Mouse (Mus musculus): Measurements from ENCODE around the gene C3ar1.

Gene C3ar1

GRCm38 (mm10) chr6:122828086-122828485 lies 27.9 kb downstream of the C3ar1 start:
- in situ Hi-C loops (cut with MboI, MseI): no loop called here

GRCm38 (mm10) chr6:122825923-122826742 lies 29.8 kb downstream of the C3ar1 start:
- in situ Hi-C loops (cut with MboI, MseI): no loop called here

- in situ Hi-C loops (cut with MboI, MseI): no loop called here
Observed at GRCm38 (mm10) chr6:122825166-122825565, 30.8 kb downstream of the C3ar1 start.

GRCm38 (mm10) chr6:122824086-122824485 lies 31.9 kb downstream of the C3ar1 start:
- in situ Hi-C loops (cut with MboI, MseI): loop anchor here (25.0 kb wide), 1 partner anchor 1587 kb away; the partner anchor contains the start of gene Usp18

- in situ Hi-C loops (cut with MboI, MseI): loop anchor here (25.0 kb wide), 1 partner anchor 1585 kb away; the partner anchor contains the start of gene Usp18
Observed at GRCm38 (mm10) chr6:122821822-122822221, 34.1 kb downstream of the C3ar1 start.

- in situ Hi-C loops (cut with MboI, MseI): loop anchor here (25.0 kb wide), 1 partner anchor 1584 kb away; the partner anchor contains the start of gene Usp18
Observed at GRCm38 (mm10) chr6:122820799-122821650, 34.9 kb downstream of the C3ar1 start.

- in situ Hi-C loops (cut with MboI, MseI): loop anchor here (25.0 kb wide), 1 partner anchor 1583 kb away; the partner anchor contains the start of gene Usp18
Observed at GRCm38 (mm10) chr6:122820071-122820798, 35.7 kb downstream of the C3ar1 start.

GRCm38 (mm10) chr6:122819306-122820070 lies 36.5 kb downstream of the C3ar1 start, which contains the start of gene Foxj2:
Foxj2 (plus strand) TSS chr6:122819914.
- in situ Hi-C loops (cut with MboI, MseI): loop anchor here (25.0 kb wide), 1 partner anchor 1582 kb away; the partner anchor contains the start of gene Usp18

GRCm38 (mm10) chr6:122813640-122814039 lies 42.3 kb downstream of the C3ar1 start:
- in situ Hi-C loops (cut with MboI, MseI): loop anchor here (25.0 kb wide), 1 partner anchor 1576 kb away; the partner anchor contains the start of gene Usp18

- in situ Hi-C loops (cut with MboI, MseI): loop anchor here (25.0 kb wide), 1 partner anchor 1575 kb away; the partner anchor contains the start of gene Usp18
Observed at GRCm38 (mm10) chr6:122812716-122813115, 43.2 kb downstream of the C3ar1 start.

- in situ Hi-C loops (cut with MboI, MseI): loop anchor here (25.0 kb wide), 1 partner anchor 1575 kb away; the partner anchor contains the start of gene Usp18
Observed at GRCm38 (mm10) chr6:122811771-122812600, 44.0 kb downstream of the C3ar1 start.

GRCm38 (mm10) chr6:122811280-122811652 lies 44.7 kb downstream of the C3ar1 start:
- in situ Hi-C loops (cut with MboI, MseI): loop anchor here (25.0 kb wide), 1 partner anchor 1574 kb away; the partner anchor contains the start of gene Usp18

GRCm38 (mm10) chr6:122810615-122811279 lies 45.2 kb downstream of the C3ar1 start:
- in situ Hi-C loops (cut with MboI, MseI): loop anchor here (25.0 kb wide), 1 partner anchor 1573 kb away; the partner anchor contains the start of gene Usp18

GRCm38 (mm10) chr6:122810022-122810614 lies 45.8 kb downstream of the C3ar1 start:
- in situ Hi-C loops (cut with MboI, MseI): loop anchor here (25.0 kb wide), 1 partner anchor 1573 kb away; the partner anchor contains the start of gene Usp18

GRCm38 (mm10) chr6:122804418-122804817 lies 51.5 kb downstream of the C3ar1 start:
- in situ Hi-C loops (cut with MboI, MseI): loop anchor here (25.0 kb wide), 1 partner anchor 1567 kb away; the partner anchor contains the start of gene Usp18

GRCm38 (mm10) chr6:122801801-122802514 lies 54.0 kb downstream of the C3ar1 start:
- in situ Hi-C loops (cut with MboI, MseI): loop anchor here (25.0 kb wide), 1 partner anchor 1565 kb away; the partner anchor contains the start of gene Usp18

GRCm38 (mm10) chr6:122801301-122801800 lies 54.6 kb downstream of the C3ar1 start, which contains the start of gene Slc2a3:
Slc2a3 (minus strand) TSS chr6:122801640.
- in situ Hi-C loops (cut with MboI, MseI): loop anchor here (25.0 kb wide), 1 partner anchor 1564 kb away; the partner anchor contains the start of gene Usp18
